Mouse (Mus musculus) gastrocnemius, postnatal 14 days (tissue): ENCODE measurements around the gene Bysl. TPM values are rescaled to one million over a fixed set of nuclear protein-coding genes. Genes with fewer than 3 reads are reported as not detected.
"Not testable (repeated sequence)": the region's sequence is repeated elsewhere in the genome, so short reads cannot be mapped to it uniquely, and the experiment has no call there.

ENCODE experiments used
- DNase-seq: peaks from one replicate; pipeline ENCODE4 v3.0.0; 2021; ENCODE audit warnings: mixed read lengths
- intact Hi-C: fragments of 180-260 bp; cut with DNase I; formaldehyde crosslinking; loops from one replicate; pipeline ENCODE4 v1.15.1; 2025; ENCODE audit warnings: low total_unique reads
- long read RNA-seq, 2 experiments: library from polyadenylated mRNA; stranded (forward); transcript quantifications; one replicate each; pipeline ENCODE4 v2.0.0; 2021
- total RNA-seq, 2 experiments: library from RNA; stranded (reverse); gene quantifications; 2 replicates each; pipeline ENCODE4 v1.2.3; 2021

Bysl gene
- total RNA-seq, result 10 to 100 TPM; 12.3 to 14.8 TPM
- long read RNA-seq, experiment 1, transcript Bysl-201 (7 exons, 3,854 nt), result major isoform, 36 of 40 reads
- long read RNA-seq, experiment 1, partial matches to known transcripts, result 3 of 40 reads
- long read RNA-seq, experiment 1, other reads (novel, unspliced or antisense), result 1 of 40 reads
- long read RNA-seq, experiment 2, transcript Bysl-201 (7 exons, 3,854 nt), result major isoform, 36 of 38 reads
- long read RNA-seq, experiment 2, partial matches to known transcripts, result 1 of 38 reads
- long read RNA-seq, experiment 2, other reads (novel, unspliced or antisense), result 1 of 38 reads

GRCm38 (mm10) chr17:47610849-47611660 is at the start of gene Bysl, which contains the start of the genes Med20 and Gm20517:
Gene Bysl (minus strand): TSS chr17:47611492.
Gene Med20 (plus strand): TSS chr17:47611582.
Gene Gm20517 (plus strand): TSS chr17:47611589.
- intact Hi-C loops, result loop anchor here (10.0 kb wide), 1 partner anchor 64 kb away; no protein-coding TSS in a partner anchor
- peak; percentile 97 for DNase-seq

DNA sequence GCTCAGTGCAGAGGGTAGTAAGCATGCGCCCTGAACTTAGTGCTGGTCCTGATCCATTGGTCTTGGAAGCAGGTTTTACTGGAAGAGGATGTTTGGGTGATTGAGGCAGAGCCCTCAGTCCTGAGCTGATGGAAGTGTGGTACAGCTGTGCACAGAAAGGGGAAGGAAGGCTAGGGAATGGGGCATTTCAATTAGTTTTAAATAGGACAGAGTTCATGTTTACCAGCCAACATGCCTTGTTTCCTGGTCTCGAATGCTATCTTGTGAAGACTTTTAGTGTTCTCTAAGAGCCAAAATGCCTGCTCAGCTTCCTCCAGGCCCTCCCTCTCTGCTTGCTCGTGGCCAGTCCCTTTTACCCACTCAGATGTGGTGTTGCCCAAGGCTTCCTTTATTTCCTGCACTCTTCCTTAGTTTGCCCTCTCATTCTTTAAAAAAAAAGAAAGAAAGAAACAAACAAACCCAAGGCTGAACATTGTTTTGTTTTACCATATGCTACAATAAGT is 47.5 kb upstream of the Bysl start:
- DNase-seq, result no peak
- intact Hi-C loops, result no loop called here

GRCm38 (mm10) chr17:47657901-47658300 is 46.6 kb upstream of the Bysl start:
- intact Hi-C loops, result no loop called here
- no peak for DNase-seq

- intact Hi-C loops, result no loop called here
- no peak for DNase-seq
Observed at GRCm38 (mm10) chr17:47655697-47656096, 44.4 kb upstream of the Bysl start.

DNA sequence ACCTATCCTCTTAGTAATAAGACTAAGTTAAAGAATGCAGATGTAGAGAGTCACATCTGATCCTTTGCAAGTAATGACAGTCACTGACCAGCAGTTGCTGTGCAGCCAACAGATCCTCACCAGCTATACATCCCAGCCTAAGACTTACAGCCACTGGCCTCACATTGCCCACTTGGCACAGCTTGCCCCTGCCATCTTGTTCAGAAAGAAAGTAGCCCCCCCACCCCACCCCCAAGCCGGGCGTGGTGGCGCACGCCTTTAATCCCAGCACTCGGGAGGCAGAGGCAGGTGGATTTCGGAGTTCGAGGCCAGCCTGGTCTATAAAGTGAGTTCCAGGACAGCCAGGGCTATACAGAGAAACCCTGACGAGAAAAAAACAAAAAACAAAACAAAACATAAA is 43.1 kb upstream of the Bysl start:
- intact Hi-C loops, DNase-seq: not testable (repeated sequence)

DNA sequence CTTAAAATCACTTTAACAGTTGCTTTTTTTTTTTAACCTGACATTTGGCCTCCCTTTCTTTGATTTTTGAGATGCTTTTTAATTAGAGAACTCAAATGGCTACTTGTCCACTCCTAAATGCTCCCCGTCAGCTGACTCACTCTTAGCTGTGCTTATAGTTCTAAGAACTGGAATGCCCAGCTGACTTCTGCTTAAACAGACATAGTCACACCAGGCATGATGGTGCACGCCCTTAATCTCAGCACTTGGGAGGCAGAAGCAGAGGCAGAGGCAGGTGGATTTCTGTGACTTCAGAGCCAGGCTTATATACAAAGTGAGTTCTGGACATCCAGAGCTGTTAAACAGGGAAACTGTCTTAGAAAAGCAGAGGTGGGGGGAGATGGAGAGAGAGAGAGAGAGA is 40.7 kb upstream of the Bysl start:
- no peak for DNase-seq
- intact Hi-C loops, result no loop called here

DNA sequence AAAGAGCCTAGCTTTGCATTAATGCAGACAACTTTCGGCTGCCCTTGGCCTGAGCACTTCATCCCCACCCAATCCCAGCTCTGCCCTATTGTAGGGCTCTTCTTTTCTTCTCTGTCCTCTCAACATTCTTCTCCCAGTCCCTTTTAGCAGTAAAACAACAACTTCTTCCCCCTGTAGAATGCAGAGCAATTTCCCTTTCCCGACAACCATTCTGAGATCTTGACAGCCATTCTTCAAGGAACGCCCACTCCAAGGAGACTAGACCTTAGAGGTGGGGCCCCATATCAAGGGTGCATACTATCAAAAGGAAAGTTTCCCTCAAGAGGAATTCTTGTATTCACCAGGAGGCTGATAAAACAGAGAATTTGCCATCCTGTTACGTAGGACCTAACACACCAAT is 37.7 kb upstream of the Bysl start:
- DNase-seq, result no peak
- intact Hi-C loops, result no loop called here

- intact Hi-C loops, result no loop called here
- peak; percentile 70 for DNase-seq
Observed at GRCm38 (mm10) chr17:47646683-47647082, 35.4 kb upstream of the Bysl start.

DNA sequence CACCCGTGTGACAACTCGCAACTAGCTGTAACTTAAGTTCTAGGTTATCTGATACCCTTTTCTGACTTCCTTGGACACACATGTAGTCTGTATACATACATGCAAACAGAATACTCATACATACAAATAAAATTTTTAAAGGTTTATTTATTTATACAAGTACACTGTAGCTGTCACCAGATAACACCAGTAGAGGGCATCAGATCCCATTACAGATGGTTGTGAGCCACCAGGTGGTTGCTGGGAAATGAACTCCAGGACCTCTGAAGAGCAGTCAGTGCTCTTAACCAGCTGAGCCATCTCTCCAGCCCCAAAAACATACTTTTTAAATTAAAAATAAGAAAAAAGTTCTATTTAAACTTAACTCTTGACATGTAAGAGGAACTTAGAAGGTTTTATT is 31.7 kb upstream of the Bysl start:
- intact Hi-C loops, result no loop called here
- DNase-seq, result no peak

DNA sequence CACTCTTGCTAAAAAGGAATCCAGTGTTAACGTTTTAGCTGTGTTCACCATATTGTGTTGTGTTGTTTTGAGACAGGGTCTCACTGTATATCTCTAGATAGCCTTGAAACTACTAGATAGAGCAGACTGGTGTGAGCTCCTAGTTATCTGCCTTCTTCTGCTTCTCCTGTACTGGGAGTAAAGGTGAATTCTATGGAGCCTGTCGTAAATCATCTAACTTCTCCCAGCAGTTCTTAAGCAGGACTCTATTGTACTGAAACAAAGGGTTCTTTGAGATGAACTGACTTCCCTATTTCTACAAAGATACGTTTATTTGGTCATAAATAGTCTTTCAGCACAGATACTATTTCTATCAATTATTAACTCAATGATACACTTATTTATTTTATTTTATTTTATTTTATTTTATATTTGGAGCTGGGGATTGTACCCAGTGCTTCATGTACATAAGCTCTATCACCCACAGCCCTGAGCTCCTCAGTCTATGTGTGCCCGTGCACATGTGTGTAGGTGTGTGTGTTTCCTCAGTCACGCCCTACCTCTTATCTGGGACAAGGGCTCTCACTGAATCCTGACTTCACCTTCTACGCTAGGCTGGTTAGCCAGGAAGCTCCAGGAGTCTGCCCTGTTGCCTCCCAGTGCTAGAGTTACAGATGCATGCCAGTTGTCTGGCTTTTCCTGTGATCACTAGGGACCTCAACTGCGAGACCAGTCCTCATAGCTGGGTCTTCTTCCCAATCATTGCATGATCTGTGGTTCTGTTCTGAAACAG is 22.9 kb upstream of the Bysl start:
- no peak for DNase-seq
- intact Hi-C loops, result no loop called here

DNA sequence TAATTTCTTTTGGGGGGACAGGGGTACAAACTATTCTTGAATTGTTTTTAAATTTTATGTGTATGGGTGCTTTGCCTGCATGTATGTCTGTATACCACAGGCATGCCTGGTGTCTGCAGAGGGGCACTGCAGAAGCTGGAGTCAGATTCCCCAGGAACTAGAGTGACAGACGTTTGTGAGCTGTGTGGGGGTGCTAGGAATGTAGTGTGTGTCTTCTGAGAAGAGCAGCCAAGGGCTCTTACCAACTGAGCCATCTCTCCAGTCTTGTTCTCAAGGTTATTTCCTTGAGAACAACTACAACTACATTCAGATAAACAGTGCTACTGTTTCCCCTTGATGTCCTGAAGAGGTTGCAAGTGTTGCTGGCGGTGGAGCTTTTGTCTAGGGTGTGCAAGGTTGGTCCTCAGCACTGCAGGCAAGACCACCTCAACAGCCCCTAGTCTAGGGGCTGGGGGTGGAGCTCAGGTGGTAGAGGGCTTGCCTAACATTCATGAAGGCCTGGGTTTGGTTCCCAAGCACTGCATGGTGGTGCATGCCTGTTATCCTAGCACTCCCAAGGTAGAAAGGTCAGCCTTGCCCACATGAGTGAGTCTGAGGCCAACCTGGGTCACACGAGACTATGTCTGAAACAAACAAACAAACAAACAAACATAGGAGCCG is 21.0 kb upstream of the Bysl start:
- intact Hi-C loops, result no loop called here
- DNase-seq, result no peak

DNA sequence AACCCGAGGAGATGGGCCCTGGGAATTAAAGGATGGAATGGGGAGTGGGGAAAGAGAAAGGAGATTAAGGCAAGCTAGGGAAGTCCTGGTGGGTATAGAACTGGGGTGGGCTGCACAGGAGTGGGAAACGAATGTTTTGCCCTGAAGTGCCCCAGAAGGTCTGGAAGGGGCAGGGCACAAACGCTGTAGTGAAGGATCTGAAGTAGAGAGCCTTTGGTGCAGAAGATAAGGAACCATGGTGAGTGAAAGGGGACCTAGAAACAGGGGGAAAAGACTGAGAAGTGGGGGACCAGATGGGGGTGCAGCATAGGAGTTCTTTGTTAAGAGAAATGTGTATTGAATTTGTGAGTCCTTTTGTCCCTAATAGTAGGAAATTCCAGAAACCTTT is 19.4 kb upstream of the Bysl start, which contains the start of gene Usp49:
TSS of gene Usp49 (plus strand) at position 13 of the 388 bp plus-strand sequence.
- no peak for DNase-seq
- intact Hi-C loops, result no loop called here

DNA sequence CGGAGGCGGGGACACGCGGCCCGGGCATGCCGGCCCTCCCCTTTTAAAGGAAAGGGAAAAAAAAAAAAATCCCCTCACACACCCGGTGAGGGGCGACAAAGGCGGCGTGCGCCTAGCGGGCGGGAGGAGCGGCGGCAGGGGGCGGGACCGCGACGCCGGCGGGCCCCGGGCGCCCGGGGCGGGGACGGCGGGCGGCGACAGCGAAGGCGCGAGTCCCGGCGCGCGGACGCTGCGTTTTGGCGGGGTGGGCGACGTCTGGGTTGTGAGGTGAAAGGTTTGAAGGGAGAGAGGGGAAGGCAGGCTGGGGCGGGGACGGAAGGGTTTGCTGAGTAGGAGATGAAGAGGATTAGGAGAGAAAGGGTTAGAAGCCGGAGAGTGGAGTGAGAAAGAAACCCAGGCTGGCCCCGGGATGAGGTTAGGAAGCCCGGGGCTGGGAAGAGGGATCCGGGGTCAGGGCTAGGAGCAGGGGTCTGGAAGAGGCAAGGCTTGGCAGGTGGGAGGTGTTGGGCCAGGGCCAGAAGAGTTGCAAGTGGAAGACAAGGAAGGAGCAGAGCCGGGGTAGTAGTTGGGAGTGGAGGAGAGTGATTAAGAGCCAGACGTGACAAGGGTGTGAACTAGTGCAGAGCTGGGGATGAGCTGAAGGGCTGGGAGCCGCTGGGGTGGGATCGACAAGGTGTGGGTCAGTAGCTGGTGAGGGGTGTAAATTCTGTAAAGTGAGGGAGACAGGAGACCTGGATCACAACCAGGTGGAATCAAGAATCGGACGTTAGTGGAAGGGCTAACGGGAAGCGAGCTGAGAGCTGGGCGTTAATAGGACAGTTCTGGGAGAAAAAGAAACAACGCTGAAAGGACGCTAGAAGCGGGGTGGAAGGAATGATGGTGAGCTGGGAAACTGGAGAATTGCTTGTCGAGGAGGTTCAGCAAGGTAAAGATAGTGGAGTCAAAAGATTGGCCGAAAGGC is 18.7 kb upstream of the Bysl start:
- DNase-seq, result no peak
- intact Hi-C loops, result no loop called here

DNA sequence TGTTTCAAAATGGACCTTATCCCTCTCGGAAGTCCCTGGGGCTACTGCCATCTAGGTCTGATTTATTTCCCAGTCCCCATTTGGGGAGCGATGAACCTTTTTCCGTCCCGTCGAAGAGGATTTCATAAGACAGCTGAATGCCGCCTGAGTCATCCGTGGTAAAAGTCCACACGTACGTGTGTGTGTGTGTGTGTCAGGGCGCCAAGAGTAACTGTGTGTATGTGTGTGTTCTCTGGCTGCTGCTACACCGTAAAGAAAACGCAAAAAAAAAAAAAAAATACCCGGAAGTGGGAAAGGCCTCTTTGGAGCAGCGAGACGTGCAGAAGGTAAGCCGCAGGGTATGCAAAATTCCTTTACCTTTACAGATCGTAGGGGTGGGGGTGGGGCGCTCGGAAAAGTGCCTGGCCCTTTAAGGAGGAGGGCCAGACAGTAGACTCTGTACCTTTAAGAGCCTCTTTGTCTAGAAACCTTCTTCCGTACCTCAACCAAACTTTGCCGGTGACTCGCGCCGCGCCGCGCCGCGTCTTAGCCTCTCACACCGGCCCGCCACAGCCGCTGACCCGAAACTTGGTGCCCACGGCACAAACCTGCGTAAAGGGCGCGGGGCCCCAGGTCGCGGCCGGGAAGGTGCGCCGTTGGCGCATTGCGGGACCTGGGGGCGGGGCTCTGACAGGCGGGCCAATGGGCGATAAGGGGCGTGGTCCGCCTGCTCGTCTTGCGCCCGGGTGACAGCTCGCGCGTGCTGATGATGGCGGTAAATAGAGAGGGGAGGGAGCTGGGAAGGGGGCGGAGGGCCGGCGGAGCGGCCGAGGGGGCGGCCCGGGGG is 17.8 kb upstream of the Bysl start:
- intact Hi-C loops, result no loop called here
- DNase-seq, result peak; percentile 96

GRCm38 (mm10) chr17:47627791-47628190 is 16.5 kb upstream of the Bysl start:
- intact Hi-C loops, result no loop called here
- no peak for DNase-seq

DNA sequence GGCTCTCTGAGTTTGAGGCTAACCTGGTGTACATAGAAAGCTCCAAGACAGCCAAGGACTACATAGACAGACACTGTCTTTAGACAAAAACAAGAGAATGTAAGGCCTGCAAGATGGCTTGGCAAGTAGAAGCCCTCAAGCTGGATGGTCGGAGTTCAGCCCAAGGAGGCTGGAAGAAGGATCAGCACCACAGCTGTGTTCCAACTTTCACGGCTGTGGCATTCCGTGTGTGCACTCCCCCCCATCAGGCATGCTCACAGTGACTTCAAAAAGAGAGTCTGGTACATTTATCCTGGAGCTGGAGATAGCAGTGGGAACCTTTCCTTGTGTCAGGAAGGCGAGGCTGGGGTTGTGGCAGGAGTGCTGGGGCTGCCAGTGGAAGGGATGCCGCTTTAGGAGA is 14.7 kb upstream of the Bysl start:
- DNase-seq, result no peak
- intact Hi-C loops, result no loop called here

DNA sequence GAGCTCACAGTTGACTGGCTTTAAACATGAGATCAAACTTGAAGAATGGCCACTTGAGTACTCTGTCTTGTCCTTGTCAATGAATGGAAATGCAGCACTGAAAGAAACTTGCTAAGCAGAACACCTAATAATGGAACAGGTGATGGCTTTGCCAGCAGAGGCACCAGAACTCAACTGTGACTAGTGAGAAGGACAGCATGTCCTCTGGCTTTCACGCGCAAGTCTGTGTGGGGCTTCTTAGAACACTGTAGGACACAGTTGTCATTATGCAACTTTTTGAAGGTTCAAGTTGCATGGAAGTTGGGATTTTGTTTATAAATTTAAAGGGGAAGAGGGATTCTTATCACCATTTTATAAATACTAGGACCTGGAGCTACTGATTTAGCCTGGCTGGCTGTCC is 13.8 kb upstream of the Bysl start:
- intact Hi-C loops, result no loop called here
- no peak for DNase-seq
